Mouse (Mus musculus): ENCODE measurements at regions not wholly inside any gene's neighbourhood (a gene's known extent, or its start where the extent isn't known, plus 50 kb on each side); places are given as distances from the start of the nearest gene placed in this dataset.

DNA sequence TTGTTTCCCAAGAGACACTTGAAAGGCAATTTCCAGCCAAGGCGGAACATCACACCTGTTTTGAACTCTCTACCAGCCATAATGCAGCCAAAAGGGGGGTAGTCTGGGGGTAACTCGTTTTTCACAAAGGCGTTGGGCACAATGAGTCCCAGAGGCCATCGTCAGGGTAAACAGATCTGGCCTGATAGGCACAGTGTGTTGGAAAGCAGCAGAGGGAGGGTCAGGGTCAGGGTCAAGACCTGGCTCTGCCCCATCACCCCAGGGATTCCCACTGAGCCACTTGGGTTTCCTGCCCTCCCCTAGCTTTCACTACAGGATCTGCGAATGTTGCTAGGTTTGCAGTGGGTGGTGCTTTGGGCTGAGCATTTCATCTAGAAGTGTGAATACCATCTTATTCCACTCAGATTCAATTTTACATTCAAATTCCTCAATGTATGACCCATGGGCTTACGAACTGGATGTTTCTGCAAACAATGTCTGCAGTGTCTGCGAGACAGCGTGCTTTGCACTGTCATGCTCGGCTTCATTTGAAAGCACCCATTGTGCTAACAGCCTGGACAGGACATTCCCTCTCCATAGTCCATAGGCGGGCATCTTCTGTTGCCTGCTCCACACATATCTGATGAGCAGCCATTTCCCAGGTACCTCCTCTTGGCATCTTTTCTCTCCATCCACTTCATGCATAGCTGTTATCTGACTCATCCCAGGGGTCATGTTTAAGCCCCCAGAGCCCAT, 181.9 kb upstream of the Cxcl12 start:
- no peak for TF ChIP-seq MAX (IDR thresholded peaks at IDR 0.05)
- no peak for TF ChIP-seq CTCF (IDR thresholded peaks at IDR 0.05; ENCODE audit: control insufficient read depth, insufficient read depth, insufficient read length)
- TF ChIP-seq FOSL1 (IDR thresholded peaks at IDR 0.05; ENCODE audit: insufficient read depth, low read length, poor library complexity, severe bottlenecking), result no peak
- no peak for TF ChIP-seq USF1 (IDR thresholded peaks at IDR 0.05; ENCODE audit: low read depth)
- TF ChIP-seq MYOG (IDR thresholded peaks at IDR 0.05; ENCODE audit: control insufficient read depth, extremely low read depth, insufficient read length), result no peak
- no peak for TF ChIP-seq MYOD1 (IDR thresholded peaks at IDR 0.05; ENCODE audit: control insufficient read depth, insufficient read length, low read depth)
